Mouse (Mus musculus) Patski (cell line): ENCODE data around the gene Tcp11. TPM values are rescaled to one million over a fixed set of nuclear protein-coding genes. Genes with fewer than 3 reads are reported as not detected.

ENCODE experiments used
- ATAC-seq: fragments of 100-300 bp; one replicate; pipeline ENCODE4 v1.8.0; 2021
- CTCF ChIA-PET: fragments of 350-600 bp; sonication (Branson Sonifier 250); formaldehyde crosslinking; loops from one replicate; lab custom pipeline; 2022; ENCODE audit warnings: inconsistent platforms; lab: Charles Lee
- POLR2A ChIA-PET: fragments of 350-600 bp; sonication (Branson Sonifier 250); formaldehyde crosslinking; loops from one replicate; lab custom pipeline; 2022; ENCODE audit warnings: antibody characterized with exemption, inconsistent platforms; lab: Charles Lee
- DNase-seq: peaks from one replicate; pipeline ENCODE4 v3.0.0-alpha.2; 2011; ENCODE audit warnings: low read depth, low spot score
- H3K27me3 ChIP-seq: fragments of 371-371 bp; one replicate; pipeline ENCODE4 v1.5.1; 2021
- CTCF ChIP-seq: fragments of 100-300 bp; IDR thresholded peaks from one replicate; pipeline ENCODE4 v1.5.1; 2021
- in situ Hi-C: fragments of 300-500 bp; cut with MboI; formaldehyde crosslinking; loops from 3 replicates; pipeline ENCODE4 v1.11.1; 2018; ENCODE audit warnings: low pct_unique_long_range_greater_than_20kb, mixed read lengths
- polyA plus RNA-seq: library from polyadenylated mRNA; unstranded; gene quantifications from one replicate; pipeline ENCODE4 v1.2.3, GENCODE M21; 2021

Gene Tcp11
- polyA plus RNA-seq: 0.05 TPM

GRCm38 (mm10) chr17:28080045-28080816 lies at the start of gene Tcp11:
Gene Tcp11, minus strand, starts transcription at chr17:28080639.
- POLR2A ChIA-PET: interaction anchor here (0.9 kb wide), 1 partner anchor 82 kb away, joined by 3 read pairs; no protein-coding TSS in a partner anchor
- ATAC-seq (no peak), DNase-seq (no peak)
- in situ Hi-C loops: loop anchor here (5.0 kb wide), 1 partner anchor 82 kb away; no protein-coding TSS in a partner anchor
- CTCF ChIA-PET: interaction anchor here (0.7 kb wide), 1 partner anchor 13 kb away, joined by 3 read pairs; no protein-coding TSS in a partner anchor
- TF ChIP-seq CTCF: no peak
- H3K27me3 ChIP-seq: peaks cover 4% of the 10 kb centered on the region

GRCm38 (mm10) chr17:28129796-28130195 lies 49.4 kb upstream of the Tcp11 start:
- in situ Hi-C loops: no loop called here
- no peak for TF ChIP-seq CTCF
- CTCF ChIA-PET: interaction anchor here (2.0 kb wide), 1 partner anchor 15 kb away, joined by 6 read pairs; no protein-coding TSS in a partner anchor
- ATAC-seq (no peak), DNase-seq (no peak)
- POLR2A ChIA-PET: interaction anchor here (0.6 kb wide), 1 partner anchor 1245 kb away, joined by 3 read pairs; no protein-coding TSS in a partner anchor
- H3K27me3 ChIP-seq: no peaks in the 10 kb centered on the region

- DNase-seq (peak; percentile 70), ATAC-seq (peak; percentile 89)
- ChIA-PET CTCF (no interaction called here), POLR2A (no interaction called here)
- no peaks in the 10 kb centered on the region for H3K27me3 ChIP-seq
- in situ Hi-C loops: no loop called here
- TF ChIP-seq CTCF: no peak
Measured at GRCm38 (mm10) chr17:28124368-28124767, 43.9 kb upstream of the Tcp11 start.

- ChIA-PET POLR2A (no interaction called here), CTCF (no interaction called here)
- DNase-seq (no peak), ATAC-seq (no peak)
- TF ChIP-seq CTCF: no peak
- no peaks in the 10 kb centered on the region for H3K27me3 ChIP-seq
- in situ Hi-C loops: no loop called here
Measured at GRCm38 (mm10) chr17:28123627-28124026, 43.2 kb upstream of the Tcp11 start.

GRCm38 (mm10) chr17:28122949-28123348 lies 42.5 kb upstream of the Tcp11 start:
- H3K27me3 ChIP-seq: no peaks in the 10 kb centered on the region
- no peak for DNase-seq
- in situ Hi-C loops: no loop called here
- ATAC-seq: no peak
- no peak for TF ChIP-seq CTCF
- CTCF ChIA-PET: interaction anchor here (1.5 kb wide), 1 partner anchor 26 kb away, joined by 3 read pairs; no protein-coding TSS in a partner anchor
- POLR2A ChIA-PET: no interaction called here

GRCm38 (mm10) chr17:28120460-28120859 lies 40.0 kb upstream of the Tcp11 start:
- TF ChIP-seq CTCF: no peak
- DNase-seq (no peak), ATAC-seq (no peak)
- in situ Hi-C loops: no loop called here
- H3K27me3 ChIP-seq: no peaks in the 10 kb centered on the region
- ChIA-PET CTCF (no interaction called here), POLR2A (no interaction called here)

GRCm38 (mm10) chr17:28117451-28118209 lies 37.2 kb upstream of the Tcp11 start:
- DNase-seq (no peak), ATAC-seq (no peak)
- no peaks in the 10 kb centered on the region for H3K27me3 ChIP-seq
- ChIA-PET CTCF (interaction anchor here (1.1 kb wide), 1 partner anchor 36 kb away, joined by 3 read pairs; no protein-coding TSS in a partner anchor), POLR2A (no interaction called here)
- TF ChIP-seq CTCF: no peak
- in situ Hi-C loops: no loop called here

GRCm38 (mm10) chr17:28116335-28116734 lies 35.9 kb upstream of the Tcp11 start:
- CTCF ChIA-PET: no interaction called here
- POLR2A ChIA-PET: no interaction called here

GRCm38 (mm10) chr17:28112266-28112665 lies 31.8 kb upstream of the Tcp11 start:
- no peak for TF ChIP-seq CTCF
- ChIA-PET CTCF (interaction anchor here (1.1 to 1.7 kb wide), 3 partner anchors 22 to 51 kb away, joined by 3 to 4 read pairs (median 4); no protein-coding TSS in a partner anchor), POLR2A (interaction anchor here (1.2 kb wide), 1 partner anchor 17 kb away, joined by 5 read pairs; no protein-coding TSS in a partner anchor)
- DNase-seq (no peak), ATAC-seq (no peak)
- in situ Hi-C loops: no loop called here
- no peaks in the 10 kb centered on the region for H3K27me3 ChIP-seq

More at GRCm38 (mm10) chr17:28116335-28116734, 35.9 kb upstream of the Tcp11 start:
- no peak for DNase-seq
- H3K27me3 ChIP-seq: no peaks in the 10 kb centered on the region
- TF ChIP-seq CTCF: no peak
- in situ Hi-C loops: no loop called here
- ATAC-seq: no peak

GRCm38 (mm10) chr17:28107275-28107674 lies 26.8 kb upstream of the Tcp11 start:
- ATAC-seq (no peak), DNase-seq (no peak)
- no peak for TF ChIP-seq CTCF
- CTCF ChIA-PET: no interaction called here
- POLR2A ChIA-PET: interaction anchor here (0.7 kb wide), 1 partner anchor 12 kb away, joined by 3 read pairs; no protein-coding TSS in a partner anchor
- in situ Hi-C loops: no loop called here
- H3K27me3 ChIP-seq: no peaks in the 10 kb centered on the region
